22 mouse cellular contexts compared by ENCODE assay signal in the genomic region with DNA sequence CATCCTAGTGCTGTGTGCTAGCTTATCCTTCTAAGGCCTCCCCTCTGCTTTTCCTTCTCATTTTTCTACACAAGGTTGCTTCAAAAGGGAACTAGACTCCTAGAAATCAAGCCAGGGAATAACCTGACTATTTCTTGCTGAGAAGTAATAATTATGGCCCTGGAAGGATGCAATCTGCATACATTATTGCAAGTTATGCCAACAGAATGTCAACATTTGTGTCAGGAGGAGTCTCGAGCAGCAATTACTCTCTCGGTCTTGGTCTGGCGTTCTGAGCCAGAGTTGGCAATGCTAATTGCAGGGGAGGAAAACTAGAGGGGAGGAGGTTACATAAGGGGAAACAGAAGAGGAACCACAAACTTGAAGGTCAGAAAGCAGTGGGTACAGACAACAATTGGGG.
DNase-seq lines count a peak whose midpoint lies in the region; ATAC-seq and TF ChIP-seq lines count a peak whose summit lies in the region.
"Had no signal": no experiment of that assay in that cellular context is flagged by ENCODE, and none has a peak within 500 bp of the region (broad histone marks: within the 10 kb centered on the region; RNA-seq: fewer than 3 reads in every experiment).

No protein-coding gene starts in this region.

- H3K4me3 ChIP-seq in forebrain, embryonic 14.5 days (ENCODE audit: low read depth, low read length), result no peak overlapping the region
- H3K4me3 ChIP-seq in forebrain, embryonic 11.5 days (ENCODE audit: low read depth, low read length), result no peak overlapping the region
- no peak overlapping the region for H3K4me3 ChIP-seq in forebrain, embryonic 16.5 days (replicated peaks; ENCODE audit: low read length)
- H3K4me3 ChIP-seq: embryonic facial prominence, embryonic 15.5 days; hindbrain, embryonic 12.5 days; hindbrain, embryonic 15.5 days had no signal

- no peaks in the 10 kb centered on the region for H3K27me3 ChIP-seq in forebrain, embryonic 14.5 days (replicated peaks; ENCODE audit: control insufficient read depth, insufficient read depth, low read length)
- H3K27me3 ChIP-seq in forebrain, embryonic 11.5 days (ENCODE audit: control insufficient read depth, insufficient read depth, low read length), result no peaks in the 10 kb centered on the region
- H3K27me3 ChIP-seq in forebrain, embryonic 16.5 days (replicated peaks; ENCODE audit: control insufficient read depth, insufficient read depth, low read length), result no peaks in the 10 kb centered on the region
- H3K27me3 ChIP-seq: embryonic facial prominence, embryonic 15.5 days; hindbrain, embryonic 12.5 days; hindbrain, embryonic 15.5 days had no signal

- ATAC-seq in forebrain, embryonic 14.5 days, result no peak
- ATAC-seq in forebrain, embryonic 11.5 days (replicated peaks; ENCODE audit: low FRiP score), result no peak
- peak; percentile 67 for ATAC-seq in forebrain, embryonic 16.5 days
- ATAC-seq: CD4-positive, CD25-positive, alpha-beta regulatory T cell, adult 4 months; intestine, postnatal 0 days had no signal

- no peak for TF ChIP-seq CTCF in brain, embryonic 14.5 days (IDR thresholded peaks at IDR 0.05; ENCODE audit: borderline replicate concordance, extremely low read depth, insufficient read depth, insufficient read length)

- H3K4me1 ChIP-seq in forebrain, embryonic 14.5 days (ENCODE audit: control insufficient read depth, insufficient read depth, low read length), result no peaks in the 10 kb centered on the region
- H3K4me1 ChIP-seq in forebrain, embryonic 11.5 days (replicated peaks; ENCODE audit: control insufficient read depth, insufficient read depth, low read length), result no peaks in the 10 kb centered on the region
- H3K4me1 ChIP-seq in forebrain, embryonic 16.5 days (replicated peaks; ENCODE audit: control insufficient read depth, insufficient read depth, low read length), result no peaks in the 10 kb centered on the region
- H3K4me1 ChIP-seq: embryonic facial prominence, embryonic 15.5 days; hindbrain, embryonic 12.5 days; hindbrain, embryonic 15.5 days had no signal

- peak; percentile 14 for DNase-seq in forebrain, embryonic 14.5 days (ENCODE audit: low spot score)
- no peak for DNase-seq in forebrain, embryonic 11.5 days (ENCODE audit: low spot score)
- DNase-seq in brain, embryonic 14.5 days (ENCODE audit: low read depth), result peak; percentile 46
- no peak for DNase-seq in kidney, adult 8-10 months
- no peak for DNase-seq in heart, adult 18-20 months
- DNase-seq: adrenal gland, adult 2 months; adrenal gland, postnatal 14 days; cerebellum, adult 11-12 months; cerebellum, adult 8-10 months; cerebellum, postnatal 10 days; cerebellum, postnatal 36 days; embryo, embryonic 11 days; gastrocnemius, postnatal 10 days; gastrocnemius, postnatal 36 days; kidney, adult 2 months had no signal

- H3K27ac ChIP-seq in forebrain, embryonic 14.5 days (ENCODE audit: low read depth, low read length), result no peak overlapping the region
- H3K27ac ChIP-seq in forebrain, embryonic 11.5 days (ENCODE audit: low read depth, low read length), result no peak overlapping the region
- H3K27ac ChIP-seq in forebrain, embryonic 16.5 days (ENCODE audit: low read length), result no peak overlapping the region
- H3K27ac ChIP-seq: embryonic facial prominence, embryonic 15.5 days; hindbrain, embryonic 12.5 days; hindbrain, embryonic 15.5 days had no signal

- H3K4me2 ChIP-seq in forebrain, embryonic 14.5 days (ENCODE audit: low read length), result no peak overlapping the region
- H3K4me2 ChIP-seq in forebrain, embryonic 11.5 days (ENCODE audit: low read depth, low read length, severe bottlenecking), result no peak overlapping the region
- no peak overlapping the region for H3K4me2 ChIP-seq in forebrain, embryonic 16.5 days (ENCODE audit: low read length)
- H3K4me2 ChIP-seq: embryonic facial prominence, embryonic 15.5 days; heart, embryonic 11.5 days; hindbrain, embryonic 12.5 days; hindbrain, embryonic 15.5 days had no signal

- H3K36me3 ChIP-seq in forebrain, embryonic 14.5 days (ENCODE audit: control insufficient read depth, insufficient read depth, low read length), result no peaks in the 10 kb centered on the region
- H3K36me3 ChIP-seq in forebrain, embryonic 11.5 days (ENCODE audit: control insufficient read depth, insufficient read depth, low read length), result no peaks in the 10 kb centered on the region
- H3K36me3 ChIP-seq in forebrain, embryonic 16.5 days (ENCODE audit: control insufficient read depth, insufficient read depth), result no peaks in the 10 kb centered on the region
- H3K36me3 ChIP-seq: embryonic facial prominence, embryonic 15.5 days; hindbrain, embryonic 12.5 days; hindbrain, embryonic 15.5 days had no signal

- no peak overlapping the region for H3K9ac ChIP-seq in forebrain, embryonic 14.5 days (ENCODE audit: low read length)
- no peak overlapping the region for H3K9ac ChIP-seq in forebrain, embryonic 11.5 days (ENCODE audit: low read length)
- H3K9ac ChIP-seq in forebrain, embryonic 16.5 days (replicated peaks; ENCODE audit: low read depth, low read length), result no peak overlapping the region
- H3K9ac ChIP-seq: embryonic facial prominence, embryonic 15.5 days; hindbrain, embryonic 12.5 days; hindbrain, embryonic 15.5 days had no signal

- no peaks in the 10 kb centered on the region for H3K9me3 ChIP-seq in forebrain, embryonic 14.5 days (replicated peaks; ENCODE audit: control insufficient read depth, low read length)
- H3K9me3 ChIP-seq in forebrain, embryonic 11.5 days (ENCODE audit: control insufficient read depth, low read length), result no peaks in the 10 kb centered on the region
- H3K9me3 ChIP-seq in forebrain, embryonic 16.5 days (ENCODE audit: control insufficient read depth, low read length), result no peaks in the 10 kb centered on the region
- H3K9me3 ChIP-seq: embryonic facial prominence, embryonic 15.5 days; hindbrain, embryonic 12.5 days; hindbrain, embryonic 15.5 days had no signal

- 75% methylated on average over 3 of the region's 3 CpGs for WGBS in forebrain, embryonic 14.5 days
- WGBS in forebrain, embryonic 11.5 days, result 78% methylated on average over 3 of the region's 3 CpGs
- 58% methylated on average over 3 of the region's 3 CpGs for WGBS in forebrain, embryonic 16.5 days

- TF ChIP-seq POLR2A in brain, embryonic 14.5 days (IDR thresholded peaks at IDR 0.05; ENCODE audit: borderline replicate concordance, extremely low read depth, insufficient read depth, insufficient read length, poor library complexity, severe bottlenecking), result no peak

Comparison
In these comparisons a context has a peak if more than half of its experiments do, and no peak if none do; other contexts are left out.
1. DNase-seq: peak in forebrain, embryonic 14.5 days (single experiment) and brain, embryonic 14.5 days (single experiment); none in forebrain, embryonic 11.5 days (single experiment), kidney, adult 8-10 months (0 of 2) and heart, adult 18-20 months (0 of 2).